Mouse (Mus musculus): ENCODE data around the gene Fam240a. TPM values are rescaled to one million over a fixed set of nuclear protein-coding genes. Genes with fewer than 3 reads are reported as not detected.
A peak's percentile ranks its signal among the peaks of the same experiment; 100 is the strongest.

Fam240a gene
- polyA plus RNA-seq, 1 experiment: not detected

- H3K27ac ChIP-seq (ENCODE audit: insufficient read depth, low read depth, low read length): peak overlapping the region; percentile 91
- no peak for TF ChIP-seq CTCF (conservative IDR thresholded peaks at IDR 0.05; ENCODE audit: insufficient read depth, insufficient read length, low read depth, low read length)
- TF ChIP-seq POLR2A (IDR thresholded peaks at IDR 0.05; ENCODE audit: low read depth, low read length): no peak
- 70% methylated on average over 7 of the region's 7 CpGs for WGBS
- peak overlapping the region; percentile 13; the same call in 1 of the 2 replicates for H3K4me3 ChIP-seq (ENCODE audit: insufficient read depth, low read depth, low read length)
- H3K36me3 ChIP-seq (ENCODE audit: control insufficient read depth, insufficient read depth, low read length): no peaks in the 10 kb centered on the region
- peaks cover 20% of the 10 kb centered on the region for H3K4me1 ChIP-seq (ENCODE audit: control insufficient read depth, insufficient read depth, low read length)
- no peaks in the 10 kb centered on the region for H3K27me3 ChIP-seq (replicated peaks; ENCODE audit: control insufficient read depth, insufficient read depth, low read length)
- DNase-seq: peak; percentile 79
These were observed 34.7 kb downstream of the Fam240a start for GRCm38 (mm10) chr9:110881953-110882352.

GRCm38 (mm10) chr9:110880772-110881171 is 35.9 kb downstream of the Fam240a start:
- Histone ChIP-seq H3K36me3 (ENCODE audit: control insufficient read depth, insufficient read depth, low read length) (no peaks in the 10 kb centered on the region), H3K4me1 (ENCODE audit: control insufficient read depth, insufficient read depth, low read length) (peaks cover 24% of the 10 kb centered on the region), H3K27me3 (replicated peaks; ENCODE audit: control insufficient read depth, insufficient read depth, low read length) (no peaks in the 10 kb centered on the region), H3K27ac (ENCODE audit: insufficient read depth, low read depth, low read length) (peak overlapping the region; percentile 91), H3K4me3 (ENCODE audit: insufficient read depth, low read depth, low read length) (peak overlapping the region; percentile 75)
- peak; percentile 66 for DNase-seq
- TF ChIP-seq POLR2A (IDR thresholded peaks at IDR 0.05; ENCODE audit: low read depth, low read length) (no peak), CTCF (conservative IDR thresholded peaks at IDR 0.05; ENCODE audit: insufficient read depth, insufficient read length, low read depth, low read length) (0 out of 2 replicates have a peak, but pooled peaks have one; percentile 1)
- WGBS: 29% methylated on average over 4 of the region's 4 CpGs

- under 1% methylated on average over 51 of the region's 57 CpGs for WGBS
- H3K27ac ChIP-seq (ENCODE audit: insufficient read depth, low read depth, low read length): peak within 1 kb of the TSS; percentile 97
- no peaks in the 10 kb centered on the region for H3K27me3 ChIP-seq (replicated peaks; ENCODE audit: control insufficient read depth, insufficient read depth, low read length)
- peak within 1 kb of the TSS; percentile 75 for H3K4me3 ChIP-seq (ENCODE audit: insufficient read depth, low read depth, low read length)
- peaks cover 24% of the 10 kb centered on the region for H3K4me1 ChIP-seq (ENCODE audit: control insufficient read depth, insufficient read depth, low read length)
- no peaks in the 10 kb centered on the region for H3K36me3 ChIP-seq (ENCODE audit: control insufficient read depth, insufficient read depth, low read length)
- no peak for TF ChIP-seq CTCF (conservative IDR thresholded peaks at IDR 0.05; ENCODE audit: insufficient read depth, insufficient read length, low read depth, low read length)
- TF ChIP-seq POLR2A (IDR thresholded peaks at IDR 0.05; ENCODE audit: low read depth, low read length): peak; percentile 84
- DNase-seq: peak; percentile 94
These were observed 36.6 kb downstream of the Fam240a start, which contains the start of gene Tmie for GRCm38 (mm10) chr9:110879998-110880561. Gene Tmie (minus strand): TSS chr9:110880113.

- Histone ChIP-seq H3K27me3 (replicated peaks; ENCODE audit: control insufficient read depth, insufficient read depth, low read length) (no peaks in the 10 kb centered on the region), H3K27ac (ENCODE audit: insufficient read depth, low read depth, low read length) (peak within 1 kb of the TSS; percentile 97), H3K36me3 (ENCODE audit: control insufficient read depth, insufficient read depth, low read length) (no peaks in the 10 kb centered on the region), H3K4me3 (ENCODE audit: insufficient read depth, low read depth, low read length) (peak within 1 kb of the TSS; percentile 75), H3K4me1 (ENCODE audit: control insufficient read depth, insufficient read depth, low read length) (peaks cover 24% of the 10 kb centered on the region)
- 8% methylated on average over 12 of the region's 12 CpGs for WGBS
- peak; percentile 89 for DNase-seq
- TF ChIP-seq POLR2A (IDR thresholded peaks at IDR 0.05; ENCODE audit: low read depth, low read length) (no peak), CTCF (conservative IDR thresholded peaks at IDR 0.05; ENCODE audit: insufficient read depth, insufficient read length, low read depth, low read length) (no peak)
These were observed 37.3 kb downstream of the Fam240a start, which contains the start of gene Als2cl for GRCm38 (mm10) chr9:110879191-110879920. Gene Als2cl (plus strand): TSS chr9:110879870.

GRCm38 (mm10) chr9:110877888-110878287 is 38.8 kb downstream of the Fam240a start:
- Histone ChIP-seq H3K27me3 (replicated peaks; ENCODE audit: control insufficient read depth, insufficient read depth, low read length) (no peaks in the 10 kb centered on the region), H3K4me3 (ENCODE audit: insufficient read depth, low read depth, low read length) (no peak overlapping the region), H3K27ac (ENCODE audit: insufficient read depth, low read depth, low read length) (peak overlapping the region; percentile 12; the same call in 1 of the 2 replicates), H3K36me3 (ENCODE audit: control insufficient read depth, insufficient read depth, low read length) (no peaks in the 10 kb centered on the region), H3K4me1 (ENCODE audit: control insufficient read depth, insufficient read depth, low read length) (peaks cover 24% of the 10 kb centered on the region)
- DNase-seq: peak; percentile 91
- TF ChIP-seq CTCF (conservative IDR thresholded peaks at IDR 0.05; ENCODE audit: insufficient read depth, insufficient read length, low read depth, low read length) (no peak), POLR2A (IDR thresholded peaks at IDR 0.05; ENCODE audit: low read depth, low read length) (no peak)
- WGBS: 53% methylated on average over 5 of the region's 5 CpGs

GRCm38 (mm10) chr9:110877353-110877752 is 39.3 kb downstream of the Fam240a start:
- Histone ChIP-seq H3K4me3 (ENCODE audit: insufficient read depth, low read depth, low read length) (no peak overlapping the region), H3K27me3 (replicated peaks; ENCODE audit: control insufficient read depth, insufficient read depth, low read length) (no peaks in the 10 kb centered on the region), H3K36me3 (ENCODE audit: control insufficient read depth, insufficient read depth, low read length) (no peaks in the 10 kb centered on the region), H3K27ac (ENCODE audit: insufficient read depth, low read depth, low read length) (peak overlapping the region; percentile 26; the same call in 1 of the 2 replicates), H3K4me1 (ENCODE audit: control insufficient read depth, insufficient read depth, low read length) (peaks cover 24% of the 10 kb centered on the region)
- WGBS: 48% methylated on average over 1 of the region's 1 CpGs
- DNase-seq: peak; percentile 67
- TF ChIP-seq CTCF (conservative IDR thresholded peaks at IDR 0.05; ENCODE audit: insufficient read depth, insufficient read length, low read depth, low read length) (no peak), POLR2A (IDR thresholded peaks at IDR 0.05; ENCODE audit: low read depth, low read length) (no peak)

GRCm38 (mm10) chr9:110875288-110875695 is 41.4 kb downstream of the Fam240a start:
- no peaks in the 10 kb centered on the region for H3K27me3 ChIP-seq (replicated peaks; ENCODE audit: control insufficient read depth, insufficient read depth, low read length)
- H3K4me3 ChIP-seq (ENCODE audit: insufficient read depth, low read depth, low read length): no peak overlapping the region
- peak; percentile 80 for DNase-seq
- WGBS: 35% methylated on average over 6 of the region's 6 CpGs
- TF ChIP-seq POLR2A (IDR thresholded peaks at IDR 0.05; ENCODE audit: low read depth, low read length) (no peak), CTCF (conservative IDR thresholded peaks at IDR 0.05; ENCODE audit: insufficient read depth, insufficient read length, low read depth, low read length) (no peak)
- H3K36me3 ChIP-seq (ENCODE audit: control insufficient read depth, insufficient read depth, low read length): no peaks in the 10 kb centered on the region
- H3K4me1 ChIP-seq (ENCODE audit: control insufficient read depth, insufficient read depth, low read length): peaks cover 19% of the 10 kb centered on the region
- peak overlapping the region; percentile 25; the same call in 1 of the 2 replicates for H3K27ac ChIP-seq (ENCODE audit: insufficient read depth, low read depth, low read length)

Data from kidney, adult 2 months (tissue).